Mouse (Mus musculus) kidney, adult 2 months (tissue): ENCODE results near the gene Gpr33. TPM values are rescaled to one million over a fixed set of nuclear protein-coding genes. Genes with fewer than 3 reads are reported as not detected.

Source experiments
- DNase-seq: peaks from one replicate; pipeline ENCODE4 v3.0.0; 2021
- H3K27ac ChIP-seq: fragments of 200-500 bp; 2 replicates; pipeline ENCODE4 v1.5.1; 2012; ENCODE audit warnings: low read depth, low read length, control low read depth, inconsistent platforms; ENCODE audit not compliant: insufficient read depth
- H3K27me3 ChIP-seq: fragments of 200-500 bp; replicated peaks from 2 replicates; pipeline ENCODE4 v1.6.1; 2012; ENCODE audit warnings: mild to moderate bottlenecking, moderate library complexity, low read length, inconsistent platforms; ENCODE audit not compliant: control insufficient read depth, insufficient read depth
- H3K36me3 ChIP-seq: fragments of 200-500 bp; 2 replicates; pipeline ENCODE4 v1.6.1; 2012; ENCODE audit warnings: mild to moderate bottlenecking, moderate library complexity, low read length, inconsistent platforms; ENCODE audit not compliant: control insufficient read depth, insufficient read depth
- H3K4me1 ChIP-seq: fragments of 200-500 bp; 2 replicates; pipeline ENCODE4 v1.6.1; 2011; ENCODE audit warnings: low read length; ENCODE audit not compliant: control insufficient read depth, insufficient read depth
- H3K4me3 ChIP-seq: fragments of 200-500 bp; 2 replicates; pipeline ENCODE4 v1.5.1; 2011; ENCODE audit warnings: mild to moderate bottlenecking, low read depth, low read length, control low read depth; ENCODE audit not compliant: insufficient read depth
- CTCF ChIP-seq: fragments of 200-500 bp; conservative IDR thresholded peaks from 2 replicates; pipeline ENCODE4 v1.5.1; 2011; ENCODE audit warnings: low read depth, mild to moderate bottlenecking, control low read depth, low read length, moderate library complexity, mixed read lengths; ENCODE audit not compliant: insufficient read depth, insufficient read length
- POLR2A ChIP-seq: fragments of 200-500 bp; IDR thresholded peaks from one replicate; pipeline ENCODE4 v1.6.1; 2011; ENCODE audit warnings: low read depth, low read length, control low read depth
- WGBS: fragments of 180-500 bp; shearing (Covaris S2); methylation state at CpG from one replicate; pipeline ENCODE4 v1.1.7; 2018; 5-methylcytosine and 5-hydroxymethylcytosine counted together
- polyA plus RNA-seq: library from polyadenylated mRNA; depleted of rRNA; stranded (reverse); fragments of >200 nt; gene quantifications from 2 replicates; pipeline ENCODE4 v1.2.3, GENCODE M21; 2012

Gpr33 gene
- polyA plus RNA-seq, 1 experiment = 0.11 TPM

- peak; percentile 94 for DNase-seq
- H3K4me3 ChIP-seq = peak within 1 kb of the TSS; percentile 68
- peak within 1 kb of the TSS; percentile 61; the same call in 1 of the 2 replicates for H3K27ac ChIP-seq
- H3K4me1 ChIP-seq = no peaks in the 10 kb centered on the region
- H3K36me3 ChIP-seq = no peaks in the 10 kb centered on the region; the same call in 1 of the 2 replicates
- TF ChIP-seq POLR2A (peak; percentile 91), CTCF (no peak)
- no peaks in the 10 kb centered on the region for H3K27me3 ChIP-seq
- 2% methylated on average over 46 of the region's 46 CpGs for WGBS
Measured at GRCm38 (mm10) chr12:52005877-52006632, 21.8 kb downstream of the Gpr33 start, which contains the start of gene Dtd2. Gene Dtd2 (minus strand): TSS chr12:52006501.

- WGBS = 82% methylated on average over 3 of the region's 3 CpGs
- no peak for TF ChIP-seq CTCF
- no peak for TF ChIP-seq POLR2A
- H3K36me3 ChIP-seq = peaks cover 2% of the 10 kb centered on the region
- no peak overlapping the region for H3K4me3 ChIP-seq
- no peaks in the 10 kb centered on the region for H3K4me1 ChIP-seq
- DNase-seq = no peak
- H3K27me3 ChIP-seq = no peaks in the 10 kb centered on the region
- H3K27ac ChIP-seq = no peak overlapping the region
Measured at GRCm38 (mm10) chr12:52002746-52003145, 25.1 kb downstream of the Gpr33 start.

GRCm38 (mm10) chr12:52001544-52001943 lies 26.3 kb downstream of the Gpr33 start:
- no peaks in the 10 kb centered on the region for H3K4me1 ChIP-seq
- no peak for TF ChIP-seq CTCF
- no peak for TF ChIP-seq POLR2A
- 7% methylated on average over 4 of the region's 4 CpGs for WGBS
- H3K4me3 ChIP-seq = no peak overlapping the region
- no peaks in the 10 kb centered on the region for H3K27me3 ChIP-seq
- peak; percentile 86 for DNase-seq
- peaks cover 2% of the 10 kb centered on the region for H3K36me3 ChIP-seq
- no peak overlapping the region for H3K27ac ChIP-seq

DNA sequence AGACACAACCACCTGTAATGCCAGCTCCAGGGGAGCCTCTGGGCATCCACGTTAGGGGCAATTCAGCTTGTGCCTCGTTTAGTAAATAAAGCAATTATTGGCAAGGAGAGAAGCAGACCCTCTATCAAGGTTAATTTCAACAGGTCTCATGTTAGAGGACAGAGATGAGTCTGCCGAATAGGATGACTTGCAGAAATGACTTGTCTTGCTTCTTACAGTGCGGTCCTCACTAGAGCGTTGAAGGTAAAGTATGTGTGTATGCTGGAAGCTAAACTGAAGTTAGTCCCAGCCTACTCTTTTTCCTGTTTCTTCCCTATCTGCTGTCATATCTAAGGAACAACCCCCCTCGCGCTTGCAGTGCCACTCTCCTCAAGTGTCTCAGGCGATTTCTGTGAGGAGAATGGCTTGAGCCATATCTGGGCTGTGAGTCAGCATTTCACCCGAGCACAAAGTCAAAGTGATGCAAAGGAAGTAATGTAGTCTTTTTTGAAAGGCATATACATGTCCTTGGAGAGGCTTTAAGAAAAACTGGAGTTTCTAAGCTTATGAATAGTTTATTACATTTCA lies 29.4 kb downstream of the Gpr33 start:
- no peaks in the 10 kb centered on the region for H3K4me1 ChIP-seq
- H3K4me3 ChIP-seq = no peak overlapping the region
- WGBS = 87% methylated on average over 9 of the region's 9 CpGs
- TF ChIP-seq POLR2A (no peak), CTCF (no peak)
- no peak overlapping the region for H3K27ac ChIP-seq
- H3K36me3 ChIP-seq = peaks cover 2% of the 10 kb centered on the region; the same call in 1 of the 2 replicates
- no peaks in the 10 kb centered on the region for H3K27me3 ChIP-seq
- DNase-seq = no peak

DNA sequence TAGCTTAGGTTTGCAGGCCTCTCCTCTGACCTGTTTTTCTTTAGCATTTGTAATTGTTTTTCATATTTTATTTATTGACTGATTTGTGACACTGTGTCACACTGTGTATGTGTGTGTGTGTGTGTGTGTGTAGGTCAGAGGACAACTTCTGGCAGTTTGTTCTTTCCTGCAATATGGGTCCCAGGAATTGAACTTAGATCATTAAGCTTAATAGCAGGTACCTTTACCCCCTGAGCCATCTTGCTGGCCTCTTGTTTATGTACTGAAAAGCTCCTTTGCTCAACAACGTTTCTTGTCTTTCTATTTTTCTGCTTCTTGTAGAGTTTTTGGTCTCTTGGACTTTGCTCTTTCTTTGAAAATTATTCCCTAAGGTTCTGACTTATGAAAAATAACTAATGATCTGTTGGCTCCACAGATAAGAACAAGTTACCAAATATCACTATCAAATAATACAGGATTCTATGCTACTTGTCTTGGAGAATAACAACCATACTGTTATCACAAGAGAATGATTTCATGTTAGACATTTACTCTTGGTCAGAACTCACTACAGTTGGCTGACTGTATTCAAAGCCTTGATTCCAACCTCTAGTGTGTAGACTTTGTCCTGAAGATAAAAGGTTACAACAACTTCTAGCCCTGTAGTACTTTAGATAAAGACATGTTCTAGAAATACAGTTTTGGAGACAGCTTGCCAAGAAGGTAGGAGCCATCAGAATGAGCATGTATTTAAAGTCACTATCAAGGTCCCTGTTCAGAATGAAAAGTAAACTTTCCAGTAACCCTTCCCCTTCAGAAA lies 31.9 kb downstream of the Gpr33 start:
- no peak overlapping the region for H3K27ac ChIP-seq
- 56% methylated on average over 1 of the region's 1 CpGs for WGBS
- peak; percentile 32 for DNase-seq
- no peaks in the 10 kb centered on the region for H3K27me3 ChIP-seq
- H3K36me3 ChIP-seq = peaks cover 2% of the 10 kb centered on the region; the same call in 1 of the 2 replicates
- H3K4me1 ChIP-seq = no peaks in the 10 kb centered on the region
- TF ChIP-seq CTCF (no peak), POLR2A (no peak)
- no peak overlapping the region for H3K4me3 ChIP-seq

DNA sequence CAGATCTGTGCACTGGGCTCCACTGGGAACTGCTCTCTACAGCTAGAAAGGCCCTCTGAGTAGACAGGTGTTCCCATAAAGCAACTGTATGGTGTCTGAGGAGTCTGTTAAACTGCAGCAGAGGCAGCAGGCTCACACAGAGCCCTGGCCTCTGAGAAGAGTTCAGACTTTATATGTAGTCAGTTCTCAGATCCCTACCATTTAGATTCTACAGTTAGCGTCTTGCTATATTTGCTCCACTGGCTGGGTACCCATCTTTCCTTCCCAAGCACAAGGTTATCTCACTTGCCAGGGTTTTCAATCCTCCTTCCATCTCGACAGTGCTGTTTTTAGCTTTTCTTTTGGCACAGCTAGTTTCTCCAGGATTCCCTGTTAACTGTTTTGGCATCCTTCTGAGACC lies 37.2 kb downstream of the Gpr33 start:
- Histone ChIP-seq H3K27me3 (no peaks in the 10 kb centered on the region), H3K36me3 (no peaks in the 10 kb centered on the region), H3K4me1 (no peaks in the 10 kb centered on the region), H3K4me3 (no peak overlapping the region), H3K27ac (no peak overlapping the region)
- TF ChIP-seq CTCF (no peak), POLR2A (no peak)
- no peak for DNase-seq
- 82% methylated on average over 2 of the region's 2 CpGs for WGBS
